Mouse (Mus musculus) lung, embryonic 15.5 days (tissue): Measurements from ENCODE around the gene Hist1h2bg. TPM values are rescaled to one million over a fixed set of nuclear protein-coding genes. Genes with fewer than 3 reads are reported as not detected.

ENCODE experiments used
- ATAC-seq: fragments of 200-750 bp; cut with Nextera tagmentation; 2 replicates; pipeline ENCODE4 v1.8.0; 2017; ENCODE audit warnings: moderate number of reproducible peaks, borderline replicate concordance; ENCODE audit not compliant: low FRiP score, low TSS enrichment; ENCODE audit errors: extremely low read depth
- H3K27ac ChIP-seq: fragments of 300-500 bp; sonication (generic); 2 replicates; pipeline ENCODE4 v1.5.1; 2015; ENCODE audit warnings: moderate library complexity, mild to moderate bottlenecking, inconsistent platforms
- H3K27me3 ChIP-seq: fragments of 300-500 bp; sonication (generic); 2 replicates; pipeline ENCODE4 v1.6.1; 2015; ENCODE audit warnings: inconsistent platforms
- H3K36me3 ChIP-seq: fragments of 300-500 bp; sonication (generic); 2 replicates; pipeline ENCODE4 v1.6.1; 2015; ENCODE audit warnings: inconsistent platforms
- H3K4me1 ChIP-seq: fragments of 300-500 bp; sonication (generic); 2 replicates; pipeline ENCODE4 v1.6.1; 2015; ENCODE audit warnings: inconsistent platforms
- H3K4me2 ChIP-seq: fragments of 300-500 bp; sonication (generic); 2 replicates; pipeline ENCODE4 v1.6.1; 2015; ENCODE audit warnings: inconsistent platforms, mild to moderate bottlenecking, moderate library complexity
- H3K4me3 ChIP-seq: fragments of 300-500 bp; sonication (generic); 2 replicates; pipeline ENCODE4 v1.5.1; 2015; ENCODE audit warnings: mild to moderate bottlenecking, inconsistent platforms
- H3K9ac ChIP-seq: fragments of 300-500 bp; sonication (generic); 2 replicates; pipeline ENCODE4 v1.6.1; 2015; ENCODE audit warnings: inconsistent platforms
- H3K9me3 ChIP-seq: fragments of 300-500 bp; sonication (generic); 2 replicates; pipeline ENCODE4 v1.6.1; 2016; ENCODE audit warnings: inconsistent platforms
- WGBS: fragments of 180-500 bp; shearing (Covaris S2); methylation state at CpG from one replicate; pipeline ENCODE4 v1.1.7; 2015; 5-methylcytosine and 5-hydroxymethylcytosine counted together
- polyA plus RNA-seq: library from polyadenylated mRNA; unstranded; fragments of >200 nt; fragmentation: Nextera tagmentation; extraction: Ambion mirVana; gene quantifications from 2 replicates; pipeline ENCODE4 v1.2.1, GENCODE M21; 2015

The Hist1h2bg gene
- polyA plus RNA-seq, result 14.5 and 17.7 TPM in 2 replicates

DNA sequence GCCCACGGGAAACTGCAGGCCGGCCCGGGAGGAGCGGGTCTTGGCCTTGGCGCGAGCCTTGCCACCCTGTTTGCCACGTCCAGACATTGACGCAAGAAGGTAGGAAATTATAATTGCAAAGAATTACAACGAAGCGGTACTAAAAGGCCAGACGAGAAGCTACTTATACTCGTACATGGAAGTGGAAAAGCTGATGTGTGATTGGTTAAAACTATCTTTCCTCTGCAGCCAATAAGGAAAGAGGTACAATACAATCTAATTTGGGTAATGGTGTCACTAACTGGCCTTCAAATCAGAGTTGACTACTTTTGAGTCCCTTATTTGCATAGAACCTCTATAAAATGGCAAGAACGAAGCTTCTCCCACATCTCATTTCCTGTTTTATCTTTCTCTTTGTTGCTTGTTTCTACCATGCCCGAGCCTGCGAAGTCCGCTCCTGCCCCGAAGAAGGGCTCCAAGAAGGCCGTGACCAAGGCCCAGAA, at the start of gene Hist1h2bg, which contains the start of gene Hist1h2ae:
TSS of gene Hist1h2bg (plus strand) at position 375 of the 482 bp plus-strand sequence.
TSS of gene Hist1h2ae (minus strand) at position 199 of the 482 bp plus-strand sequence.
- Histone ChIP-seq H3K4me2 (peak within 1 kb of the TSS; percentile 67), H3K9ac (peak within 1 kb of the TSS; percentile 63), H3K4me3 (peak within 1 kb of the TSS; percentile 47), H3K27ac (peak within 1 kb of the TSS; percentile 98), H3K4me1 (peaks cover 4% of the 10 kb centered on the region; the same call in 1 of the 2 replicates), H3K9me3 (no peaks in the 10 kb centered on the region), H3K36me3 (no peaks in the 10 kb centered on the region), H3K27me3 (no peaks in the 10 kb centered on the region)
- 0% methylated on average over 18 of the region's 18 CpGs for WGBS
- ATAC-seq, result peak; percentile 90

DNA sequence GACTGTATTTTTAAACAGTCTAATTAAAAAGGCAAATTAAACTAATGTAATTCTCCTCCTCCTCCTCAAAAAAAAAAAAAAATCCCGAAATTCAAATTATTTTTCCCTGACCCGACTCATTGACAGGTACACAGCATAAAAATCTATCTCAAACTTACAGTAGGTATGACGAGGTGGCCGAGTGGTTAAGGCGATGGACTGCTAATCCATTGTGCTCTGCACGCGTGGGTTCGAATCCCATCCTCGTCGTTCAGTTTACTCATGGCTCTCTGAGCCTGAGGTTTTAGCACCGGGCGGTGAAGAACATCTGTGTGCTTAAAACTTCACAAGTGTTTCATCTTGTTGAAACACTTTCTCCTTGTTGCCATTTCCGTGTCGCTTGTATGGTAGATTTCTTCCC, 49.5 kb upstream of the Hist1h2bg start:
- ATAC-seq, result no peak
- WGBS, result under 1% methylated on average over 14 of the region's 14 CpGs
- no peak overlapping the region for H3K9ac ChIP-seq

DNA sequence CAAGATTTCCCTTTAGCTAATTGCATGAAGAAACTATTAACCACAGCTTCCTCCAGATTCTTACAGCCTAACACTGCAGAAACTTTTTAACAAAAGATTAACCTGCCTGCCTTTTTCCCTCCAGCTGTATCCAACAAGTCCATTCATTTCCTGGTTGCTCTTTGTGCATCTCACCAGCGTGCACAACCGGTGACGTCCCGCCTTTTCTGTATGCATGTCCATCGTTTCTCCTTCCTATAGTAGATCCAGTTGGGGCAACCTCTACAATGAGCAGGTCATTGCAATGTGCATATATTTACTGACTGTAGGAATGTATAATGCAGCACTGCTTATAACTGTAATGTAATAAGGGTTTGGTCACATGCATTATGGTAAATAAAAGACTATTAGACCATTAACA, 47.2 kb upstream of the Hist1h2bg start:
- Histone ChIP-seq H3K9me3 (no peaks in the 10 kb centered on the region), H3K27me3 (no peaks in the 10 kb centered on the region), H3K4me2 (no peak overlapping the region), H3K9ac (no peak overlapping the region), H3K27ac (no peak overlapping the region), H3K4me1 (peaks cover 24% of the 10 kb centered on the region), H3K36me3 (no peaks in the 10 kb centered on the region), H3K4me3 (no peak overlapping the region)
- ATAC-seq, result no peak
- WGBS, result 40% methylated on average over 5 of the region's 5 CpGs

More for the DNA sequence above, 49.5 kb upstream of the Hist1h2bg start:
- Histone ChIP-seq H3K36me3 (no peaks in the 10 kb centered on the region), H3K9me3 (no peaks in the 10 kb centered on the region), H3K27me3 (no peaks in the 10 kb centered on the region), H3K4me1 (peaks cover 14% of the 10 kb centered on the region; the same call in 1 of the 2 replicates), H3K4me2 (peak overlapping the region; percentile 36), H3K4me3 (peak overlapping the region; percentile 0; the same call in 1 of the 2 replicates), H3K27ac (no peak overlapping the region)

DNA sequence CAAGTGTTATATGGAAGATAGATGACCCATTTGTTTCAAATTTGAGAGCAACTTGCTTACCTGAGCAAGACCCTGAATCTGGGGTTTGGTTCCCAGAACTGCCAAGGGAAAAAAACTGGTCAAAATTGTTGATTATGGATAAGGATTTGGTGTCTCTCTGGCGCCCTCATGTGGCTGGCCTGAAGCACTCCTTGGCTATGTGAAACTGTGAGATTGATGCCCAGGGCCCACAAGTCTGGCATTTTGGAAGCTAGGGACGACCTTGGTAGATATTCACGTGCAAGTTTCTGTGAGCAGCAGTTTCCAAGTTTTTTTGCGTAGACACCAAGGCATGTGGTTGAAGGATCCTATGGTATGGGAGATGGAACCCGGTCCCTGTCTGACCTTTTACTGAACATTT, 46.5 kb upstream of the Hist1h2bg start:
- 0 out of 2 replicates have a peak, but pooled peaks have one; percentile 47 for ATAC-seq
- H3K9ac ChIP-seq, result no peak overlapping the region
- H3K4me3 ChIP-seq, result no peak overlapping the region
- H3K27me3 ChIP-seq, result no peaks in the 10 kb centered on the region
- WGBS, result 12% methylated on average over 5 of the region's 5 CpGs
- H3K27ac ChIP-seq, result no peak overlapping the region
- peak overlapping the region; percentile 6; the same call in 1 of the 2 replicates for H3K4me2 ChIP-seq
- H3K9me3 ChIP-seq, result no peaks in the 10 kb centered on the region
- peaks cover 25% of the 10 kb centered on the region for H3K4me1 ChIP-seq
- H3K36me3 ChIP-seq, result no peaks in the 10 kb centered on the region

DNA sequence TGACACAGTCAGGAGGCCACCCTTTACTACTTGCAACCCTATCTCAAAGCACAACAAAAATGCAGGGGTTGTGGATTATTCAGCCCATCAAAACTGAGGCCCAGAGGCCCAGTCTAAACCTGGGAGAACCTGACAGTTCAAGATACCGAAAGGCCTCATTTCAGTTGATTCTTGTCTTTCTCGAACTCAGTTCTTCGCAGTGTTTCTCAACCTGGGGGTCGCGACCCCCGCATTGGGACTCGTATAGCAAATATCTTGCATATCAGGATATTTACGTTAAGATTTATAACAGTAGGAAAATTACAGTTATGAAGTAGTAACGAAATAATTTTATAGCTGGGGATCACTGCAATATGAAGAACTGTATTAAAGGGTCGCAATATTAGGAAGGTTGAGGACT, 45.3 kb upstream of the Hist1h2bg start:
- under 1% methylated on average over 10 of the region's 10 CpGs for WGBS
- no peak for ATAC-seq
- Histone ChIP-seq H3K27me3 (no peaks in the 10 kb centered on the region), H3K9me3 (no peaks in the 10 kb centered on the region), H3K36me3 (no peaks in the 10 kb centered on the region), H3K4me3 (peak overlapping the region; percentile 40), H3K4me2 (peak overlapping the region; percentile 52), H3K4me1 (peaks cover 17% of the 10 kb centered on the region), H3K9ac (peak overlapping the region; percentile 24), H3K27ac (no peak overlapping the region)

DNA sequence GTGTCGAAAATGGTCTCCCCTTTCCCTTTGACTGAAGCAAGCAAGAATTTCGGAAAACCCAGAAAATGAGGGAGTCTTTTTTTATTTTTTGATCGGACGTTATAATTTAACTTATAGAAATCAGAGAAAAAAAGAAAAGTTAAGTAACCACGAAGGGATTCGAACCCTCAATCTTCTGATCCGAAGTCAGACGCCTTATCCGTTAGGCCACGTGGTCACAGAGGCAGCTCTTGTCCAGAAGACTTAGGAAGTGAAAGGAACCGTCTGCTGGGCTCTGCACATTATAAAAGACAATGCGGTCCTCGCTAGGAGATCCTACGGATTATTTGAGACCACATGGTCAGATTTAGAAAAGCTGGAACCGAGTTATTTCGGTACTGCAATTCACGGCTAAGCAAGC, 44.9 kb upstream of the Hist1h2bg start:
- peak; percentile 46; the same call in 1 of the 2 replicates for ATAC-seq
- WGBS, result under 1% methylated on average over 17 of the region's 17 CpGs
- no peaks in the 10 kb centered on the region for H3K27me3 ChIP-seq
- peak overlapping the region; percentile 54 for H3K4me2 ChIP-seq
- H3K9me3 ChIP-seq, result no peaks in the 10 kb centered on the region
- H3K9ac ChIP-seq, result peak overlapping the region; percentile 24; the same call in 1 of the 2 replicates
- peak overlapping the region; percentile 67 for H3K27ac ChIP-seq
- no peaks in the 10 kb centered on the region for H3K36me3 ChIP-seq
- H3K4me3 ChIP-seq, result peak overlapping the region; percentile 40
- peaks cover 15% of the 10 kb centered on the region for H3K4me1 ChIP-seq

DNA sequence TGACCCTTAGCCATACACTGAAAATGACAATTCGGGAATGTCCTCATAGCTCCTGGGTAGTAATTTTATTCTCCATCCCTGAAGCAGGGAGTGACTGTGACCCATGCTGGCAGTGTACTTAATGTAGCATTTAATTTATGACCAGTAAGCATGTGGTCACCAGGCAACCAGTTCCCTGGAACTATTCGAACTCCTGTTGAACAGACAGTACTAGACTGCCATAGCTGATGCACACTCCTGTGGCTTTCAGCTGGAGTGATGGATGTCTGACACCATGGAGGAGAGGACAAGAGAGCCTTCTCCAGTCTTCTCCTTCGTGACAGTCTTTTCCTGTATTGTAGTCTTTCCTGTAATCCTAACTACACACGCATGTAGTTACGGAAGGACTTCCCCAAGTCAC, 42.2 kb upstream of the Hist1h2bg start:
- no peak for ATAC-seq
- H3K4me2 ChIP-seq, result peak overlapping the region; percentile 5; the same call in 1 of the 2 replicates
- peaks cover 28% of the 10 kb centered on the region for H3K4me1 ChIP-seq
- WGBS, result 65% methylated on average over 5 of the region's 5 CpGs
- H3K4me3 ChIP-seq, result no peak overlapping the region
- no peaks in the 10 kb centered on the region for H3K27me3 ChIP-seq
- H3K9ac ChIP-seq, result no peak overlapping the region
- no peaks in the 10 kb centered on the region for H3K36me3 ChIP-seq
- no peaks in the 10 kb centered on the region for H3K9me3 ChIP-seq
- peak overlapping the region; percentile 33; the same call in 1 of the 2 replicates for H3K27ac ChIP-seq

DNA sequence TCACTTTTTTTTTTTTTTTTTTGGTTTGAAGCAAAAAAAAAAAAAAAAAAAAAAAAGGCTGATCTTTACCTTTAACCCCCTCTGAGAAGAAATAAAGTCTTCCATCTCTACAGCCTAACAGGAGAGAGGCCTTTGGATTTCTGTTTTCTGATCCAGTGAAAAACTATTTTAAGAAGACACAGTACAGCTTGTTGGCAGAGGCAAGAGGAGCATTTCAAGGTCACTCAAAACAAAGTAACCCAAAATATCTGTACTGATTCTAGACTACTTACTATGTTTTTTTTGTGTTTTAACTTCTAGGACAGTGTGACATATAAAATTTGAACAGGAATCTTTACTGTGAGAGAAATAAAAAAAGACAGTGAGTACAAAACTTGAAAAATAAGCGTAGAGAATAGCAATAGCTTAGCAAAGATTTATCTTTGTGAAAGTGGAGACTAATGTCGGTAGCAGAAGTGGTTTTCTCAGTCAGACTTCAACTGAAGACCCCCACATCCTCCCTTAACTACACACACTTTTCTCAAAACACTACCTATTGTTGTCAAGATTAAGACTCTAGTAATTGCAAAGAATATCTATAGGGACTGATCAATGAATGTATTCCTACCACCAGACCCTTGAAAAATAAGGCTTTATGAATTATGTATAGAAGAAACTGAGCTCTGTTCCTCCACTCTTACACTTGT, 41.6 kb upstream of the Hist1h2bg start:
- H3K9ac ChIP-seq, result peak overlapping the region; percentile 57
- H3K4me3 ChIP-seq, result peak overlapping the region; percentile 48
- H3K4me1 ChIP-seq, result peaks cover 31% of the 10 kb centered on the region
- no peaks in the 10 kb centered on the region for H3K36me3 ChIP-seq
- 9% methylated on average over 2 of the region's 2 CpGs for WGBS
- H3K9me3 ChIP-seq, result no peaks in the 10 kb centered on the region
- ATAC-seq, result no peak
- peak overlapping the region; percentile 98 for H3K27ac ChIP-seq
- H3K4me2 ChIP-seq, result peak overlapping the region; percentile 66
- no peaks in the 10 kb centered on the region for H3K27me3 ChIP-seq

DNA sequence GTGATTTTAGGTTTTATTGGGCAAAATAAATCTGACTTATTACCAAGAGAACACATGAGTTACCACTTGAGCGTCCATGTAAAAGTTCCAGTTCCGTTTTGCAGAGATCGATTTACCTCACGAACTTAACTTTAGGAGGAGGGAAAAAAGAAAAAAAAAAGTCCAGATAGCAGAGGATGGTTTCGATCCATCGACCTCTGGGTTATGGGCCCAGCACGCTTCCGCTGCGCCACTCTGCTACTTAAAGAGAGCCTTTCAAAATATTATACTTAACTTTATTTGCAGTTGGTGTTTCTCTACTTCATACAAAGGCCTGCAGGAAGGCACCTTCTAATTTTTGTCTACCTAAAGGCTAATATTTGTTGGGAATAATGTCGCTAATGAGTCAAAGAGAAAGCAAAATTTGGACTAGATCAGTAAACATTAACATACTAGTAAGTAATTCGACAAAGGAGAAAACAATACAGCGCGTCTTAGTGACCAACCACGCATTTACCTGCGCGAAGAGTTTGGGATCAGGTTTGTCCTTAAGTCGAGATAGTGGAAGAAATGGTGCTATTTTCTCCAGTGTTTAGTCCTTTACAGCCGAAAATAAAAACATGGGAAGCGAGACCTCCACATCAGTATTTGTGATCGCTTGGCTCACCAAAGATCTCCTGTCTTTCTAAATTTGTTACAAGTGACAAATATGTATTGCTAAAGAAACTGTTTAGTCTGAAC, 40.9 kb upstream of the Hist1h2bg start:
- no peaks in the 10 kb centered on the region for H3K27me3 ChIP-seq

DNA sequence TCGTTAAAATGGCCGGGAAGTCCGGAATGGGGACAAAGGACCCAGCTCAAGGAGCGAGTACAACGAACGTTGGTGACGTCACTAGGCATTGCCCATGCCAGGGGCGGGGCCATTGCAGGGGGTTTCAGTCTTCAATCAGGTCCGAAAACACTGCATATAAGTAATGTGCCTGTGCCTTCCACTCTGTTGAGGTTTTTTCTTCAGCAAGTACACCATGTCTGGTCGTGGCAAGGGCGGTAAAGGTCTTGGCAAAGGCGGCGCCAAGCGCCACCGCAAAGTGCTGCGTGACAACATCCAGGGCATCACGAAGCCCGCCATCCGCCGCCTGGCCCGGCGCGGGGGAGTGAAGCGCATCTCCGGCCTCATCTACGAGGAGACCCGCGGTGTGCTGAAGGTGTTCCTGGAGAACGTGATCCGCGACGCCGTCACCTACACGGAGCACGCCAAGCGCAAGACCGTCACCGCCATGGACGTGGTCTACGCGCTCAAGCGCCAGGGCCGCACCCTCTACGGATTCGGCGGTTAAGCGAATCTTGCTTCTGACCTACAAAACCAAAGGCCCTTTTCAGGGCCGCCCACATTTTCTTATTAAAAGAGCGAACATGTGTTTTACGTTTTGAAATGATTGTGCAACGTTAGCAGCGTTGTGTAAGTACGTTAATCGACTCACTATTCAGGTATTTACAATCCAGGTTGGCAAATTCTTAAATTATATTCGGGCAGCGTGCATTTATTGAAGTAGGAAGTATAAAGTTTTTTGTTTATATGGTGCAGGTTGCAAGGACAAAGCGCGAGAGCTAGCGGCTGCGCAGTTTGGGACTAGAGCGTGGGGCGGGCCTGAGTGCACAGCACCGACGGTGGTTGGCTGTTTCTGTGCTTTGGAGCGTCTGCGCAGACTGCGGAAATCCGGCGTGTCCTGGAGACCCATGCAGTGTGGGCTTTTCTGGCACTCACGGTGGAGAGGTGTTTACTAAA, 40.0 kb upstream of the Hist1h2bg start, which contains the start of gene Hist1h4h:
TSS of gene Hist1h4h (plus strand) at position 150 of the 975 bp plus-strand sequence.
- Histone ChIP-seq H3K4me3 (peak within 1 kb of the TSS; percentile 48), H3K27me3 (no peaks in the 10 kb centered on the region), H3K36me3 (no peaks in the 10 kb centered on the region), H3K9ac (peak within 1 kb of the TSS; percentile 57), H3K27ac (peak within 1 kb of the TSS; percentile 98), H3K4me2 (peak within 1 kb of the TSS; percentile 66), H3K9me3 (no peaks in the 10 kb centered on the region), H3K4me1 (peaks cover 32% of the 10 kb centered on the region)
- WGBS, result under 1% methylated on average over 64 of the region's 70 CpGs
- peak; percentile 77 for ATAC-seq

More for the DNA sequence above, 40.9 kb upstream of the Hist1h2bg start:
- Histone ChIP-seq H3K4me3 (peak overlapping the region; percentile 48), H3K4me2 (peak overlapping the region; percentile 66), H3K27ac (peak overlapping the region; percentile 98), H3K9me3 (no peaks in the 10 kb centered on the region), H3K4me1 (peaks cover 32% of the 10 kb centered on the region), H3K9ac (peak overlapping the region; percentile 57), H3K36me3 (no peaks in the 10 kb centered on the region)
- ATAC-seq, result no peak
- WGBS, result under 1% methylated on average over 20 of the region's 20 CpGs
